Mouse (Mus musculus) midbrain, embryonic 11.5 days (tissue): ENCODE measurements at regions not wholly inside any gene's neighbourhood (a gene's known extent, or its start where the extent isn't known, plus 50 kb on each side); places are given as distances from the start of the nearest gene placed in this dataset.

Experiments used
- ATAC-seq: fragments of 200-750 bp; cut with Nextera tagmentation; 2 replicates; pipeline ENCODE4 v1.8.0; 2017; ENCODE audit warnings: moderate TSS enrichment, moderate library complexity; ENCODE audit not compliant: low FRiP score
- DNase-seq: peaks from one replicate; pipeline ENCODE4 v3.0.0; 2015; ENCODE audit warnings: low spot score; ENCODE audit errors: missing footprints
- H3K27ac ChIP-seq: fragments of 300-500 bp; sonication (generic); 2 replicates; pipeline ENCODE4 v1.5.1; 2014; ENCODE audit warnings: low read depth, low read length
- H3K27me3 ChIP-seq: fragments of 300-500 bp; sonication (generic); 2 replicates; pipeline ENCODE4 v1.6.1; 2014; ENCODE audit warnings: mild to moderate bottlenecking, low read length, moderate library complexity, mixed read lengths; ENCODE audit not compliant: control insufficient read depth, insufficient read depth
- H3K36me3 ChIP-seq: fragments of 300-500 bp; sonication (generic); 2 replicates; pipeline ENCODE4 v1.6.1; 2014; ENCODE audit warnings: mild to moderate bottlenecking, low read length, moderate library complexity, mixed read lengths; ENCODE audit not compliant: control insufficient read depth, insufficient read depth
- H3K4me1 ChIP-seq: fragments of 300-500 bp; sonication (generic); 2 replicates; pipeline ENCODE4 v1.6.1; 2014; ENCODE audit warnings: low read length; ENCODE audit not compliant: control insufficient read depth, insufficient read depth
- H3K4me2 ChIP-seq: fragments of 300-500 bp; sonication (generic); 2 replicates; pipeline ENCODE4 v1.6.1; 2014; ENCODE audit warnings: mild to moderate bottlenecking, moderate library complexity
- H3K4me3 ChIP-seq: fragments of 300-500 bp; sonication (generic); 2 replicates; pipeline ENCODE4 v1.5.1; 2014; ENCODE audit warnings: low read depth, low read length
- H3K9ac ChIP-seq: fragments of 300-500 bp; sonication (generic); 2 replicates; pipeline ENCODE4 v1.6.1; 2014; ENCODE audit warnings: low read length
- H3K9me3 ChIP-seq: fragments of 300-500 bp; sonication (generic); 2 replicates; pipeline ENCODE4 v1.6.1; 2016; ENCODE audit warnings: low read length; ENCODE audit not compliant: control insufficient read depth
- WGBS: fragments of 180-500 bp; shearing (Covaris S2); extraction: QIAGEN DNeasy Blood & Tissue Kit; methylation state at CpG from one replicate; pipeline ENCODE4 v1.1.7; 2014; 5-methylcytosine and 5-hydroxymethylcytosine counted together

GRCm38 (mm10) chrX:58244544-58244943 is 222.0 kb downstream of the Zic3 start:
- 83% methylated on average over 2 of the region's 2 CpGs for WGBS
- H3K27ac ChIP-seq = no peak overlapping the region
- ATAC-seq = no peak

DNA sequence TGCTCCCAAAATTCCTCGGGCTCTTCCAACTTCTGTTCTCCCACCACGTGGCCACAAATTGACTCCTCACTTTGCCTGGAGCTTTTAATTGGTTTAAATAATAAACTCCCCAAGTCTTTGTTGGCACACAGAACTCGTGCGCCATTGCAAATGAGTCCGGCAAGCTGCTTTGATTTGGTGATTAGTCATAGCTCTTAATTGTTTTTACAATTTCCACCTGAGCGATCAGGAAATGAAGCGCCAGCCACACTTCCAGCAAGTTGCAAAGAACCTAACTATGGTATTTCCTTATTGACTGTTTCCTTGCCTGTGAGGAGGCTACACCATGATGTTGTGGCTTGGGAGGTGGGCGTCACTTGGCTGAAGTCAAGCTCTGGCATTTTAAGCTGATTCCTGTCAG is 233.5 kb downstream of the Zic3 start:
- no peak for DNase-seq
- 47% methylated on average over 8 of the region's 8 CpGs for WGBS
- no peaks in the 10 kb centered on the region for H3K36me3 ChIP-seq
- no peaks in the 10 kb centered on the region for H3K27me3 ChIP-seq
- H3K4me2 ChIP-seq = no peak overlapping the region
- H3K4me3 ChIP-seq = no peak overlapping the region
- H3K9ac ChIP-seq = no peak overlapping the region
- no peak for ATAC-seq
- no peaks in the 10 kb centered on the region for H3K9me3 ChIP-seq
- H3K27ac ChIP-seq = no peak overlapping the region
- H3K4me1 ChIP-seq = no peaks in the 10 kb centered on the region

More at GRCm38 (mm10) chrX:58244544-58244943, 222.0 kb downstream of the Zic3 start:
- Histone ChIP-seq H3K9me3 (no peaks in the 10 kb centered on the region), H3K4me3 (no peak overlapping the region), H3K4me2 (no peak overlapping the region), H3K9ac (no peak overlapping the region), H3K36me3 (no peaks in the 10 kb centered on the region), H3K4me1 (no peaks in the 10 kb centered on the region), H3K27me3 (no peaks in the 10 kb centered on the region)
- peak; percentile 60 for DNase-seq

DNA sequence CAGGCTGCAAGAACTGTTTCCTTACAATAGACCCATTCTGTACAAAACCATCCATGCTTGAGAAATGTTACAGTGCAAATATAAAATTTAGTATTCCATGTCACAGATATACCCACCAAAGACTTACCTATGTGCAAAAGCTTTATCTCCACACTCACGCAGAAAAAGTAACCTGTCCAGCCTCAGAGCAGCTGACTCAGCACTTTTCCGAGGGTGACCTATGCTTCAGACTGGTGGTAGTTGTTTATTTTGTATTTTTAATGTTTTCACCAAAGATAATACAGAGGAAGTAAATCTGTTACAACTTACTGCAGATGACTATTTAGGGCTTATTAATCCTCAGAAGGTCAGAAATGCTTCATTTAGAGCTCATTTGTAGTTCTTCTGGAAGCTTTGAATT is 260.4 kb downstream of the Zic3 start:
- ATAC-seq (no peak), DNase-seq (no peak)
- Histone ChIP-seq H3K4me3 (no peak overlapping the region), H3K27ac (no peak overlapping the region), H3K9me3 (no peaks in the 10 kb centered on the region), H3K4me2 (no peak overlapping the region), H3K9ac (no peak overlapping the region), H3K4me1 (no peaks in the 10 kb centered on the region), H3K36me3 (no peaks in the 10 kb centered on the region), H3K27me3 (no peaks in the 10 kb centered on the region)
- WGBS = 91% methylated on average over 2 of the region's 2 CpGs

- no peak for ATAC-seq
- Histone ChIP-seq H3K4me2 (no peak overlapping the region), H3K4me3 (no peak overlapping the region), H3K9me3 (no peaks in the 10 kb centered on the region), H3K27me3 (no peaks in the 10 kb centered on the region), H3K27ac (no peak overlapping the region), H3K9ac (no peak overlapping the region), H3K4me1 (no peaks in the 10 kb centered on the region), H3K36me3 (no peaks in the 10 kb centered on the region)
- DNase-seq = no peak
Measured at GRCm38 (mm10) chrX:58322832-58323231, 300.3 kb downstream of the Zic3 start.

DNA sequence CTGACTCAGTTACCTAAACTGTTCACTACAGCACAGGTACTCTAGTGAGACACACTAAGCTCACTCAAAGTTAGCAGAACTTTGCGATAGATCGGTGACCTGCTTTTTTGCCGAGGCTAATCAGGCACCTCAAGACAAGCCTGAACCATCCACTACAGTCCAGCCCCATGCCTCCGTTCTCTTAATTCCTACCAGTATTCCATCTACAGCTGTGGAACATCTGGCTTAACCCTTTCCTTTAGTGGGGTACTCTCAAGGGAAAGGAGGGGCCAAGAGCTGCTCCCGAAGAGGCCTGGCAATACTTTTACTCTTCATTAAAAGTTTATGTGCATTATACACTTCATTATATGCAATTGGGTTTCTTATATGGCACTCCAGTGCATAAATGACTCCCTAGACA is 329.1 kb downstream of the Zic3 start:
- Histone ChIP-seq H3K9ac (no peak overlapping the region), H3K9me3 (no peaks in the 10 kb centered on the region), H3K4me3 (no peak overlapping the region), H3K4me2 (no peak overlapping the region), H3K27ac (no peak overlapping the region), H3K27me3 (no peaks in the 10 kb centered on the region), H3K4me1 (no peaks in the 10 kb centered on the region), H3K36me3 (no peaks in the 10 kb centered on the region)
- DNase-seq (no peak), ATAC-seq (no peak)
- WGBS = 81% methylated on average over 5 of the region's 5 CpGs

- WGBS = 71% methylated on average over 3 of the region's 3 CpGs
- Histone ChIP-seq H3K9ac (no peak overlapping the region), H3K4me3 (no peak overlapping the region), H3K36me3 (no peaks in the 10 kb centered on the region), H3K27ac (no peak overlapping the region), H3K4me1 (no peaks in the 10 kb centered on the region), H3K9me3 (no peaks in the 10 kb centered on the region), H3K27me3 (no peaks in the 10 kb centered on the region), H3K4me2 (no peak overlapping the region)
- ATAC-seq = no peak
- no peak for DNase-seq
Measured at GRCm38 (mm10) chrX:58377926-58378325, 355.4 kb downstream of the Zic3 start.
